Mouse (Mus musculus): ENCODE results near the gene Nlrp5.
"Not testable (repeated sequence)": the region's sequence is repeated elsewhere in the genome, so short reads cannot be mapped to it uniquely, and the experiment has no call there.

The Nlrp5 gene

GRCm38 (mm10) chr7:23385589-23385988 is at the start of gene Nlrp5:
Gene Nlrp5 (plus strand): TSS chr7:23385889.
- DNase-seq (ENCODE audit: low spot score in 2 of 2) = no peak

- not testable (repeated sequence) for DNase-seq (ENCODE audit: low spot score in 2 of 2)
Observed at GRCm38 (mm10) chr7:23358311-23358710, 27.4 kb upstream of the Nlrp5 start.

- DNase-seq (ENCODE audit: low spot score in 2 of 2) = not testable (repeated sequence)
Observed at GRCm38 (mm10) chr7:23470201-23470600, 84.5 kb downstream of the Nlrp5 start.

GRCm38 (mm10) chr7:23470832-23471231 is 85.1 kb downstream of the Nlrp5 start:
- not testable (repeated sequence) for DNase-seq (ENCODE audit: low spot score in 2 of 2)

- not testable (repeated sequence) for DNase-seq (ENCODE audit: low spot score in 2 of 2)
Observed at GRCm38 (mm10) chr7:23472886-23473285, 87.2 kb downstream of the Nlrp5 start.
